Mouse (Mus musculus): Measurements from ENCODE around the gene Tmem235.
"Not testable (repeated sequence)": the region's sequence is repeated elsewhere in the genome, so short reads cannot be mapped to it uniquely, and the experiment has no call there.

Tmem235 gene

GRCm38 (mm10) chr11:117832086-117832969 lies 28.2 kb upstream of the Tmem235 start:
- DNase-seq: peak; percentile 92 to 95

GRCm38 (mm10) chr11:117833509-117833908 lies 27.0 kb upstream of the Tmem235 start:
- not testable (repeated sequence) for DNase-seq

GRCm38 (mm10) chr11:117834086-117834485 lies 26.5 kb upstream of the Tmem235 start:
- DNase-seq: no peak

- no peak for DNase-seq
Observed at GRCm38 (mm10) chr11:117836306-117836705, 24.2 kb upstream of the Tmem235 start.

- DNase-seq: no peak
Observed at GRCm38 (mm10) chr11:117838572-117838971, 22.0 kb upstream of the Tmem235 start.

GRCm38 (mm10) chr11:117839021-117839420 lies 21.5 kb upstream of the Tmem235 start:
- no peak for DNase-seq

GRCm38 (mm10) chr11:117840910-117841309 lies 19.6 kb upstream of the Tmem235 start:
- DNase-seq: no peak

GRCm38 (mm10) chr11:117843434-117843833 lies 17.1 kb upstream of the Tmem235 start:
- DNase-seq: no peak

- no peak for DNase-seq
Observed at GRCm38 (mm10) chr11:117844997-117845396, 15.6 kb upstream of the Tmem235 start.

- no peak for DNase-seq
Observed at GRCm38 (mm10) chr11:117845651-117846050, 14.9 kb upstream of the Tmem235 start.

- DNase-seq: no peak
Observed at GRCm38 (mm10) chr11:117846640-117847039, 13.9 kb upstream of the Tmem235 start.

GRCm38 (mm10) chr11:117847593-117848215 lies 12.8 kb upstream of the Tmem235 start:
- DNase-seq: no peak

GRCm38 (mm10) chr11:117848271-117848984 lies 12.1 kb upstream of the Tmem235 start:
- DNase-seq: peak; percentile 65 to 74

GRCm38 (mm10) chr11:117848985-117849671 lies 11.4 kb upstream of the Tmem235 start, which contains the start of gene Birc5:
Gene Birc5 (plus strand): TSS chr11:117849251.
- DNase-seq: peak; percentile 97 to 98

GRCm38 (mm10) chr11:117852875-117853274 lies 7.7 kb upstream of the Tmem235 start:
- DNase-seq: no peak

GRCm38 (mm10) chr11:117854241-117854640 lies 6.3 kb upstream of the Tmem235 start:
- no peak for DNase-seq

GRCm38 (mm10) chr11:117855360-117855759 lies 5.2 kb upstream of the Tmem235 start:
- DNase-seq: no peak

GRCm38 (mm10) chr11:117855975-117856374 lies 4.6 kb upstream of the Tmem235 start:
- no peak for DNase-seq

GRCm38 (mm10) chr11:117857462-117857861 lies 3.1 kb upstream of the Tmem235 start:
- no peak for DNase-seq

- no peak for DNase-seq
Observed at GRCm38 (mm10) chr11:117858392-117858791, 2.2 kb upstream of the Tmem235 start.

GRCm38 (mm10) chr11:117863174-117863856 lies 2.8 kb downstream of the Tmem235 start:
- no peak for DNase-seq

GRCm38 (mm10) chr11:117864805-117865204 lies 4.3 kb downstream of the Tmem235 start:
- no peak for DNase-seq

All from thymus, postnatal 36 days (tissue).